Mouse (Mus musculus) lung, adult 18-20 months (tissue): ENCODE measurements around the gene Ofd1.
A peak's percentile ranks its signal among the peaks of the same experiment; 100 is the strongest.

Experiments
- DNase-seq, 2 experiments: peaks; one replicate each; pipeline ENCODE4 v3.0.0; 2022; ENCODE audit warnings: mixed read lengths in 2 of 2

The Ofd1 gene

GRCm38 (mm10) chrX:166440616-166441063 is at the start of gene Ofd1:
Ofd1 (minus strand) TSS chrX:166440704.
- DNase-seq = peak; percentile 91 to 93

GRCm38 (mm10) chrX:166479365-166479983 is 39.0 kb upstream of the Ofd1 start, which contains the start of gene Rab9:
Rab9 (minus strand) TSS chrX:166479867.
- DNase-seq = peak; percentile 92 to 95

GRCm38 (mm10) chrX:166478631-166479364 is 38.3 kb upstream of the Ofd1 start:
- DNase-seq = peak; percentile 36 to 59

- no peak for DNase-seq
Observed at GRCm38 (mm10) chrX:166477393-166477792, 36.9 kb upstream of the Ofd1 start.

- no peak for DNase-seq
Observed at GRCm38 (mm10) chrX:166472612-166473011, 32.1 kb upstream of the Ofd1 start.

GRCm38 (mm10) chrX:166468321-166468720 is 27.8 kb upstream of the Ofd1 start:
- DNase-seq = no peak

- no peak for DNase-seq
Observed at GRCm38 (mm10) chrX:166455525-166455924, 15.0 kb upstream of the Ofd1 start.

- no peak for DNase-seq
Observed at GRCm38 (mm10) chrX:166454331-166454730, 13.8 kb upstream of the Ofd1 start.

- DNase-seq = peak; percentile 7 to 42
Observed at GRCm38 (mm10) chrX:166453532-166453931, 13.0 kb upstream of the Ofd1 start.

- no peak for DNase-seq
Observed at GRCm38 (mm10) chrX:166444552-166444951, 4.0 kb upstream of the Ofd1 start.

- DNase-seq = no peak
Observed at GRCm38 (mm10) chrX:166440036-166440615, 378 bp downstream of the Ofd1 start, which contains the start of gene Trappc2. Trappc2 (plus strand) TSS chrX:166440574.

- no peak for DNase-seq
Observed at GRCm38 (mm10) chrX:166434812-166435211, 5.7 kb downstream of the Ofd1 start.

- DNase-seq = no peak
Observed at GRCm38 (mm10) chrX:166416196-166416595, 24.3 kb downstream of the Ofd1 start.

- no peak for DNase-seq
Observed at GRCm38 (mm10) chrX:166407865-166408264, 32.6 kb downstream of the Ofd1 start.

- DNase-seq = no peak
Observed at GRCm38 (mm10) chrX:166393753-166394152, 46.8 kb downstream of the Ofd1 start.

GRCm38 (mm10) chrX:166386656-166387055 is 53.8 kb downstream of the Ofd1 start:
- no peak for DNase-seq

GRCm38 (mm10) chrX:166384935-166385334 is 55.6 kb downstream of the Ofd1 start:
- peak in 1 of 2 experiments; percentile 3 for DNase-seq

GRCm38 (mm10) chrX:166383606-166384005 is 56.9 kb downstream of the Ofd1 start:
- DNase-seq = no peak

GRCm38 (mm10) chrX:166378652-166379051 is 61.9 kb downstream of the Ofd1 start:
- no peak for DNase-seq

- no peak for DNase-seq
Observed at GRCm38 (mm10) chrX:166376681-166377328, 63.7 kb downstream of the Ofd1 start.

GRCm38 (mm10) chrX:166365458-166366213 is 74.9 kb downstream of the Ofd1 start:
- no peak for DNase-seq

- no peak for DNase-seq
Observed at GRCm38 (mm10) chrX:166360455-166360854, 80.0 kb downstream of the Ofd1 start.
